8 mouse cellular contexts compared by ENCODE assay signal in the genomic region with DNA sequence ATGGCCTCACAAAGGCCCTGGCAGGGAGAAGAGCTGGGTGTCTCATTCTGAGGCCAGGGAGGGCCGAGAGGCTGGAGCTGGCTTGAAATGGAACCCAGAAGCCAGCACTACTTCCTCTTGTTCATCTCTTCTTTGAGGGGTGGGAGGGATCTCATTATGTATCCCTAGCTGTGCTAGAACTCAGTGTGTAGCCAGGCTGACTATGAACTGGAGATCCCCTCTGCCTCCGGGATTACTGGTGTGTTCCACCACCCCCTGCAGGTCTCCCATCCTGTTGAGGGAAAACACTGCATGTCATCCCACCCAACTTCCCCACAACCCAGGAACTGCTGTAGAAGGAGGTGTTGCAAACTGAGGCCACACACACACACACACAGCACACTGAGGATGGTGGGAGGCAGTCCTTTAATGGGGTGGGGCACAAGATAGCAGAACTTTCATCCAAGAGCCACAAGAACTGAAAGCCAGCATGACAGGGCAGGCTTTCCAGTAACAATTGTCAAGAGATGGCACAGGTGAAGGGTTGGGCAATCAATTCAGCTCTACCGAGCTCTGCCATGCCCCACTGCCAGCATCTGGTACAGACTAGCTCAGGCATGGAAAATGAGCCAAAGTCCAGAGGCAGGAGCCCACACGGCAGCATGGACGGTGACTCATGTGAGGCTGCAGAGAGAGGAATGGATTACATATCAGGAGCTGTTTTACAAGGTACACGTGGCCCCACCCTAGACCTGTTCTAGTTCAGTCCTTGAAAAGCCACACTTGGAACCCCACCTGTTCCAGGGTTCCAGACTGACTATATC. TPM values are rescaled to one million over a fixed set of nuclear protein-coding genes. Genes with fewer than 3 reads are reported as not detected.
A peak's percentile ranks its signal among the peaks of the same experiment; 100 is the strongest.
DNase-seq lines count a peak whose midpoint lies in the region; ATAC-seq and TF ChIP-seq lines count a peak whose summit lies in the region.

No protein-coding gene starts in this region.

- H3K27ac ChIP-seq in intestine, embryonic 15.5 days, result peak overlapping the region; percentile 80
- H3K27ac ChIP-seq in liver, postnatal 0 days (ENCODE audit: low read depth), result peak overlapping the region; percentile 88

- peak overlapping the region; percentile 77; the same call in 1 of the 2 replicates for H3K9ac ChIP-seq in intestine, embryonic 15.5 days
- H3K9ac ChIP-seq in liver, postnatal 0 days (replicated peaks), result 0 out of 2 replicates have a peak overlapping the region, but pooled peaks have one; percentile 0

- H3K4me1 ChIP-seq in intestine, embryonic 15.5 days (replicated peaks), result peaks cover 19% of the 10 kb centered on the region
- peaks cover 15% of the 10 kb centered on the region for H3K4me1 ChIP-seq in liver, postnatal 0 days (ENCODE audit: insufficient read depth)

- no peak for TF ChIP-seq EP300 in liver, postnatal 0 days (IDR thresholded peaks at IDR 0.05; ENCODE audit: low read depth)

- no peaks in the 10 kb centered on the region for H3K27me3 ChIP-seq in intestine, embryonic 15.5 days (replicated peaks)
- no peaks in the 10 kb centered on the region for H3K27me3 ChIP-seq in liver, postnatal 0 days (ENCODE audit: insufficient read depth, low read length)

- peak overlapping the region; percentile 68; the same call in 1 of the 2 replicates for H3K4me3 ChIP-seq in intestine, embryonic 15.5 days (replicated peaks)
- 0 out of 2 replicates have a peak overlapping the region, but pooled peaks have one; percentile 80 for H3K4me3 ChIP-seq in liver, postnatal 0 days (ENCODE audit: low read depth, low read length)

- H3K9me3 ChIP-seq in intestine, embryonic 15.5 days, result no peaks in the 10 kb centered on the region
- no peaks in the 10 kb centered on the region for H3K9me3 ChIP-seq in liver, postnatal 0 days (ENCODE audit: low read length)

- H3K36me3 ChIP-seq in intestine, embryonic 15.5 days, result peaks cover 17% of the 10 kb centered on the region
- H3K36me3 ChIP-seq in liver, postnatal 0 days (replicated peaks; ENCODE audit: insufficient read depth, low read length), result peaks cover 34% of the 10 kb centered on the region

- peak; percentile 76 for ATAC-seq in intestine, embryonic 15.5 days
- ATAC-seq in liver, postnatal 0 days, result peak; percentile 11

- WGBS in intestine, embryonic 15.5 days, result 56% methylated on average over 6 of the region's 6 CpGs
- WGBS in liver, postnatal 0 days (ENCODE audit: insufficient replicate concordance), result 53% methylated on average over 6 of the region's 6 CpGs

- peak overlapping the region; percentile 83 for H3K4me2 ChIP-seq in intestine, embryonic 15.5 days (replicated peaks)
- peak overlapping the region; percentile 99 for H3K4me2 ChIP-seq in liver, postnatal 0 days (ENCODE audit: low read depth, low read length)

- DNase-seq in adrenal gland, postnatal 14 days, result peak; percentile 51
- no peak for DNase-seq in adrenal gland, postnatal 4 days (ENCODE audit: low spot score in 2 of 2)
- peak; percentile 40 to 60 for DNase-seq in urinary bladder, postnatal 36 days (ENCODE audit: low spot score in 2 of 2)
- DNase-seq in urinary bladder, postnatal 4 days (ENCODE audit: low spot score in 2 of 2), result no peak
- DNase-seq in liver, postnatal 0 days, result no peak
- DNase-seq in thymus, postnatal 4 days, result no peak
- no peak for DNase-seq in right cerebral cortex, postnatal 36 days (ENCODE audit: low spot score in 2 of 2)

- TF ChIP-seq CTCF in liver, postnatal 0 days (IDR thresholded peaks at IDR 0.05; ENCODE audit: low read depth), result no peak

RNA-seq across cellular contexts. Expression of gene BC029722, which starts 0.4 kb away (rescaled TPM):
- 81.1 and 87.2 TPM in 2 replicates for total RNA-seq in adrenal gland, postnatal 14 days (2021)
- total RNA-seq in adrenal gland, postnatal 4 days (2021), result 10 to 100 TPM; 72.5 to 72.6 TPM
- 22.0 and 24.1 TPM in 2 replicates for polyA plus RNA-seq in intestine, embryonic 15.5 days (2015; fragmentation: Nextera tagmentation; extraction: Ambion mirVana)
- polyA plus RNA-seq in liver, postnatal 0 days (2015; fragmentation: Nextera tagmentation; extraction: Ambion mirVana), result 6.6 and 7.5 TPM in 2 replicates

RNA-seq across cellular contexts. Expression of gene Eif6, which starts 7.1 kb away (rescaled TPM):
- total RNA-seq in adrenal gland, postnatal 14 days (2021), result 113 and 133 TPM in 2 replicates
- total RNA-seq in adrenal gland, postnatal 4 days (2021), result 100 to 1,000 TPM; 137 to 148 TPM
- 263 and 265 TPM in 2 replicates for polyA plus RNA-seq in intestine, embryonic 15.5 days (2015; fragmentation: Nextera tagmentation; extraction: Ambion mirVana)
- polyA plus RNA-seq in liver, postnatal 0 days (2015; fragmentation: Nextera tagmentation; extraction: Ambion mirVana), result 120 and 130 TPM in 2 replicates

RNA-seq across cellular contexts. Expression of gene Fam83c, which starts 15.0 kb away (rescaled TPM):
- not detected in 2 replicates for total RNA-seq in adrenal gland, postnatal 14 days (2021)
- total RNA-seq in adrenal gland, postnatal 4 days (2021), result not detected
- 0.30 and 0.53 TPM in 2 replicates for polyA plus RNA-seq in intestine, embryonic 15.5 days (2015; fragmentation: Nextera tagmentation; extraction: Ambion mirVana)
- polyA plus RNA-seq in liver, postnatal 0 days (2015; fragmentation: Nextera tagmentation; extraction: Ambion mirVana), result 0.15 and 0.19 TPM in 2 replicates

RNA-seq across cellular contexts. Expression of gene Mmp24, which starts 44.5 kb away (rescaled TPM):
- 2.6 and 3.4 TPM in 2 replicates for total RNA-seq in adrenal gland, postnatal 14 days (2021)
- 1 to 10 TPM; 5.3 to 6.9 TPM for total RNA-seq in adrenal gland, postnatal 4 days (2021)
- polyA plus RNA-seq in intestine, embryonic 15.5 days (2015; fragmentation: Nextera tagmentation; extraction: Ambion mirVana), result 0.24 and 0.37 TPM in 2 replicates
- polyA plus RNA-seq in liver, postnatal 0 days (2015; fragmentation: Nextera tagmentation; extraction: Ambion mirVana), result not detected in 2 replicates

Comparison
In these comparisons a context has a peak if more than half of its experiments do, and no peak if none do; other contexts are left out.
1. DNase-seq: peak in adrenal gland, postnatal 14 days (single experiment) and urinary bladder, postnatal 36 days (2 of 2); none in adrenal gland, postnatal 4 days (0 of 2), urinary bladder, postnatal 4 days (0 of 2), liver, postnatal 0 days (single experiment), thymus, postnatal 4 days (single experiment) and right cerebral cortex, postnatal 36 days (0 of 2).